Mouse (Mus musculus) CH12.LX (cell line): ENCODE data around the gene Selenoo. TPM values are rescaled to one million over a fixed set of nuclear protein-coding genes. Genes with fewer than 3 reads are reported as not detected.

Experiments
- DNase-seq: peaks from one replicate; pipeline ENCODE4 v3.0.0-alpha.2; 2013; ENCODE audit errors: extremely low read depth
- H3K27ac ChIP-seq: 2 replicates; pipeline ENCODE4 v1.5.1; 2012; ENCODE audit warnings: low read depth, mild to moderate bottlenecking, control low read depth, moderate library complexity; ENCODE audit not compliant: insufficient read depth
- H3K27me3 ChIP-seq: replicated peaks from 2 replicates; pipeline ENCODE3; 2012; ENCODE audit warnings: inconsistent platforms
- H3K36me3 ChIP-seq, 2 experiments: replicated peaks in 1 of 2; 2 replicates each; pipeline versions ENCODE3 to v1.6.1; 2012; ENCODE audit warnings: inconsistent platforms in 1 of 2, low read length in 1 of 2, mild to moderate bottlenecking in 1 of 2, mixed read lengths in 1 of 2, moderate library complexity in 1 of 2; ENCODE audit not compliant: control insufficient read depth in 1 of 2, insufficient read depth in 1 of 2
- H3K4me1 ChIP-seq, 2 experiments: 2 replicates each; pipeline ENCODE4 v1.6.1; 2012; ENCODE audit warnings: inconsistent platforms in 1 of 2, moderate library complexity in 1 of 2; ENCODE audit not compliant: insufficient read depth in 2 of 2, control insufficient read depth in 1 of 2
- H3K4me2 ChIP-seq: 2 replicates; pipeline ENCODE4 v1.6.1; 2012; ENCODE audit warnings: low read depth, mild to moderate bottlenecking, control low read depth; ENCODE audit not compliant: poor library complexity, insufficient read depth, severe bottlenecking
- H3K4me3 ChIP-seq, 3 experiments: fragments of 150-350 bp in 1 of 3; sonication (generic) in 1 of 3; replicated peaks in 1 of 3; 2 replicates each; pipeline versions ENCODE3 to v1.5.1; 2011 to 2012; ENCODE audit warnings: low read depth in 2 of 3, low read length in 2 of 3, mild to moderate bottlenecking in 2 of 3, moderate library complexity in 2 of 3, control low read depth in 1 of 3, improper control_type of control experiment in 1 of 3, inconsistent platforms in 1 of 3, mixed read lengths in 1 of 3; ENCODE audit not compliant: poor library complexity in 1 of 3
- H3K79me2 ChIP-seq: replicated peaks from 2 replicates; pipeline ENCODE4 v1.6.1; 2012; ENCODE audit warnings: mild to moderate bottlenecking, moderate library complexity; ENCODE audit not compliant: control insufficient read depth, poor library complexity, insufficient read depth, severe bottlenecking; ENCODE audit errors: extremely low read depth
- H3K9ac ChIP-seq: 2 replicates; pipeline ENCODE4 v1.6.1; 2012; ENCODE audit warnings: low read depth, mild to moderate bottlenecking, control low read depth, moderate library complexity; ENCODE audit not compliant: insufficient read depth
- H3K9me3 ChIP-seq: replicated peaks from 2 replicates; pipeline ENCODE3; 2012; ENCODE audit warnings: low read length, inconsistent platforms, mixed read lengths
- CTCF ChIP-seq, 2 experiments: IDR thresholded peaks in 1 of 2; conservative IDR thresholded peaks in 1 of 2; 2 replicates each; pipeline ENCODE4 v1.5.1; 2011 to 2012; ENCODE audit warnings: low read depth in 2 of 2, low read length in 2 of 2, improper control_type of control experiment in 1 of 2, inconsistent platforms in 1 of 2, mild to moderate bottlenecking in 1 of 2, moderate library complexity in 1 of 2
- EP300 ChIP-seq: IDR thresholded peaks from 2 replicates; pipeline ENCODE4 v1.6.1; 2011; ENCODE audit warnings: low read length, improper control_type of control experiment
- GABPA ChIP-seq: IDR thresholded peaks from 2 replicates; pipeline ENCODE4 v1.6.1; 2012; ENCODE audit warnings: low read depth, low read length, improper control_type of control experiment, inconsistent platforms; ENCODE audit not compliant: insufficient replicate concordance
- HCFC1 ChIP-seq: IDR thresholded peaks from 2 replicates; pipeline ENCODE4 v1.6.1; 2012; ENCODE audit warnings: low read depth, mild to moderate bottlenecking, inconsistent platforms, low read length, improper control_type of control experiment
- IRF4 ChIP-seq: IDR thresholded peaks from 2 replicates; pipeline ENCODE4 v1.6.1; 2014; ENCODE audit warnings: low read depth, mild to moderate bottlenecking, inconsistent platforms, low read length, improper control_type of control experiment
- MAFK ChIP-seq: IDR thresholded peaks from 2 replicates; pipeline ENCODE4 v1.6.1; 2011; ENCODE audit warnings: low read length, improper control_type of control experiment; ENCODE audit not compliant: insufficient replicate concordance
- MXI1 ChIP-seq: IDR thresholded peaks from 2 replicates; pipeline ENCODE4 v1.6.1; 2011; ENCODE audit warnings: mild to moderate bottlenecking, low read depth, low read length, improper control_type of control experiment
- MYC ChIP-seq: IDR thresholded peaks from 2 replicates; pipeline ENCODE4 v1.6.1; 2011; ENCODE audit warnings: low read depth, mild to moderate bottlenecking, improper control_type of control experiment, low read length
- NELFE ChIP-seq: IDR thresholded peaks from 2 replicates; pipeline ENCODE4 v1.6.1; 2011; ENCODE audit warnings: low read depth, low read length, improper control_type of control experiment
- NRF1 ChIP-seq: IDR thresholded peaks from 2 replicates; pipeline ENCODE4 v1.6.1; 2014; ENCODE audit warnings: low read depth, mild to moderate bottlenecking, inconsistent platforms, low read length, improper control_type of control experiment, moderate library complexity
- PAX5 ChIP-seq: IDR thresholded peaks from 2 replicates; pipeline ENCODE4 v1.6.1; 2012; ENCODE audit warnings: low read length, inconsistent platforms, mixed read lengths
- POLR2A ChIP-seq: IDR thresholded peaks from 2 replicates; pipeline ENCODE4 v1.6.1; 2011; ENCODE audit warnings: low read depth, mild to moderate bottlenecking, improper control_type of control experiment, low read length
- RAD21 ChIP-seq: IDR thresholded peaks from 2 replicates; pipeline ENCODE4 v1.6.1; 2011; ENCODE audit warnings: low read depth, mild to moderate bottlenecking, low read length, improper control_type of control experiment, moderate library complexity
- SMC3 ChIP-seq: IDR thresholded peaks from 2 replicates; pipeline ENCODE4 v1.6.1; 2011; ENCODE audit warnings: low read depth, low read length, improper control_type of control experiment
- TBP ChIP-seq: conservative IDR thresholded peaks from 2 replicates; pipeline ENCODE4 v1.6.1; 2011; ENCODE audit warnings: low read depth, low read length, improper control_type of control experiment
- TCF12 ChIP-seq: IDR thresholded peaks from 2 replicates; pipeline ENCODE4 v1.6.1; 2014; ENCODE audit warnings: low read depth, mild to moderate bottlenecking, inconsistent platforms, low read length, improper control_type of control experiment
- ZNF384 ChIP-seq: IDR thresholded peaks from 2 replicates; pipeline ENCODE4 v1.6.1; 2012; ENCODE audit warnings: low read depth, low read length, improper control_type of control experiment, inconsistent platforms
- dilution Hi-C: fragments of 300-500 bp; cut with MboI; formaldehyde crosslinking; loops from 2 replicates; pipeline ENCODE4 v1.14.3; 2020; ENCODE audit warnings: low sequenced_read_pairs; ENCODE audit not compliant: extremely low pct_unique_long_range_greater_than_20kb, extremely low pct_ligation_motif_present
- in situ Hi-C: fragments of 300-500 bp; cut with MboI; formaldehyde crosslinking; loops from 3 replicates; pipeline ENCODE4 v1.14.3; 2019; ENCODE audit warnings: low sequenced_read_pairs, low pct_ligation_motif_present, low pct_unique_long_range_greater_than_20kb, mixed read lengths
- polyA plus RNA-seq: library from polyadenylated mRNA; unstranded; fragments of >175 nt; gene quantifications from 2 replicates; pipeline ENCODE4 v1.2.1, GENCODE M21; 2012; ENCODE audit warnings: low read depth; ENCODE audit not compliant: insufficient read length
- total RNA-seq, 2 experiments: library from RNA; depleted of rRNA; stranded (reverse); fragments of 300-350 nt in 1 of 2; fragments of >200 nt in 1 of 2; gene quantifications; 2 replicates each; pipeline ENCODE4 v1.2.3; 2012 to 2014

Gene Selenoo
- total and polyA plus RNA-seq, 3 experiments = 3.7 to 11.7 (median 8.7) TPM

DNA sequence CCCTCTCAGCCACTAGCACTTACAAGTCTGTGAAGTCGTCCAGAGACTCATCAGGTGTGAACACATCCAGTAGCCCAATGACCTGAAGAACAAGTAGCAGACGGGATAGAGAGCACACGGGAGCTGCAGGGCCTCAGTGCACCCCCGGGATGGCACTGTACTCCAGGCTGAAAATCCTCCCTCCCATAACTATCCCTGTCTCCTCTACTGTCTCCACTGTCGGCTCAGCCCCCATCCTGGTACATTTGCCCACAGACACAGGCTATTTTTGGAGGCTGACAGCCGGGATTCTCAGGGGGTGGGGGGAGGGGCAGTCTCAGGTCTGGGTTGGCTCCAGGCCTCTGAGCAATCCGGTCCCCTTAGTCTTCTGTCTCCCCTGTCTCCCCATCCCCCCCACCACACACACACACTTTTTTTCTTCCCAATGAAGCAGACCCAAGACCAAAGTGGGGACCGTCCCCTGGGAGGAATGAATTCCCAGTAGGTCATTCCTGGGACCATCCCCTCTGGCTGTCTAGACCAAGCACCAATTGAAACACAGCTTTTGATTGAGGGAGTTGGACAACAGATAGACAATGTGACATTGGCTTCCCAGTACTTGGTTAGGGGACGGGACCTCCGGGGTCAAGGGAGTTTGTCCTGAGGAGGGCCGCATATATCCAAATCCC lies 48.6 kb downstream of the Selenoo start:
- TF ChIP-seq MAFK (no peak), CTCF (conservative IDR thresholded peaks at IDR 0.05 in 1 of 2, IDR thresholded peaks at IDR 0.05 in 1 of 2; ENCODE audit: low read depth in 2 of 2, low read length in 2 of 2) (no peak), GABPA (no peak), HCFC1 (no peak), TCF12 (no peak), RAD21 (no peak)
- H3K4me1 ChIP-seq = peaks cover 0 to 10% of the 10 kb centered on the region in 2 experiments; a peak in 2 of 4 replicates
- no peak overlapping the region for H3K27ac ChIP-seq
- dilution Hi-C loops = no loop called here
- no peaks in the 10 kb centered on the region for H3K9me3 ChIP-seq
- in situ Hi-C loops = no loop called here
- no peaks in the 10 kb centered on the region for H3K79me2 ChIP-seq
- peaks cover 77% of the 10 kb centered on the region for H3K27me3 ChIP-seq
- H3K9ac ChIP-seq = no peak overlapping the region
- no peak overlapping the region for H3K4me2 ChIP-seq
- H3K36me3 ChIP-seq = no peaks in the 10 kb centered on the region
- DNase-seq = no peak
- H3K4me3 ChIP-seq = no peak overlapping the region

DNA sequence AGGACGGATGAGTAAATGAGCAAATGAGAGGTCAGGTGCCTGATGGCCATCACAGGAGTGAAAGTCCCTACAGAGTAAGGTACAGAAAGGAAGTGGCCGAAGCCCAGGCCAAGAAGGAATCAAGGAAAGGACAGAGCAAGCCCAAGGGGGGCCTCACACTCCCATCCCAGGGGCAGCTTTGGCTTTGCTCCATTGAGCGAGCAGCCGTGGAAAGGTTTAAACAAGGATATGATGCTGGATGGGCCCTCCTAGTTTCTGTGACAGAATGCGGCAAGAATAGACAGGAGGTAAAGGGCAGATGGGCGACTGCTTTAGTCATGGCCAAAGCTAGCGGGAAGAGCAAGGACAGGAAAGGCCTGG lies 49.1 kb downstream of the Selenoo start:
- dilution Hi-C loops (no loop called here), in situ Hi-C loops (no loop called here)
- peaks cover 0 to 10% of the 10 kb centered on the region in 2 experiments; a peak in 2 of 4 replicates for H3K4me1 ChIP-seq
- H3K27me3 ChIP-seq = peaks cover 72% of the 10 kb centered on the region
- no peak overlapping the region for H3K4me3 ChIP-seq
- TF ChIP-seq ZNF384 (no peak), PAX5 (no peak), SMC3 (no peak), TBP (no peak), IRF4 (no peak), GABPA (no peak), NRF1 (no peak), MYC (no peak), MXI1 (no peak), EP300 (no peak), POLR2A (no peak), NELFE (no peak)
- H3K4me2 ChIP-seq = no peak overlapping the region
- H3K36me3 ChIP-seq = peaks cover 0 to under 1% of the 10 kb centered on the region in 2 experiments
- H3K27ac ChIP-seq = no peak overlapping the region
- no peak for DNase-seq
- H3K79me2 ChIP-seq = no peaks in the 10 kb centered on the region
- H3K9ac ChIP-seq = no peak overlapping the region
- no peaks in the 10 kb centered on the region for H3K9me3 ChIP-seq
